Mouse (Mus musculus) bone marrow, adult 2 months (tissue): ENCODE data around the gene Pop7.

Experiments used
- CTCF ChIP-seq: fragments of 200-500 bp; IDR thresholded peaks from 2 replicates; pipeline ENCODE4 v1.5.1; 2011; ENCODE audit warnings: low read length, control low read depth; ENCODE audit not compliant: control insufficient read depth, insufficient read depth
- POLR2A ChIP-seq: fragments of 200-500 bp; IDR thresholded peaks from 2 replicates; pipeline ENCODE4 v1.6.1; 2011; ENCODE audit warnings: low read depth, mild to moderate bottlenecking, control low read depth, low read length, borderline replicate concordance; ENCODE audit not compliant: control insufficient read depth

DNA sequence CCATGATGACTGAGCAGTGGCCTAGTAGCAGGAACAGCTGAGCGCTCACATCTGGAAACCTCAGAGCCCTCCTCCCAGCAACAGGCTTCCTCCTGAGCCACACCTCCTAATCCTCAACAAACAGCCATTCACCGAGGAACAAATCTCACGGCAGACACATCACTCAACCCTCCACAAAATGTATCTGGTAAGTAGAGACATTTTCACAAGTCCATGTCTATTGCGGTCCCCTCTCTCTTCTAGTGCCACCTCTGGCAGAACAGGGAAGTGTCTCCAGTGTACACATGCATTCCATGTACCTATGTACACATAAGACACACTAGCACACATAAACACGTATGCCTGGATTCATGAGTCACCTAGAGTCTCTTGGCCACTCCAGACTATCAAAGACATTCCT lies 48.8 kb upstream of the Pop7 start:
- TF ChIP-seq POLR2A: no peak
- TF ChIP-seq CTCF: no peak
